Mouse (Mus musculus): ENCODE results near the gene Hmga1b. TPM values are rescaled to one million over a fixed set of nuclear protein-coding genes. Genes with fewer than 3 reads are reported as not detected.
"Not testable (repeated sequence)": the region's sequence is repeated elsewhere in the genome, so short reads cannot be mapped to it uniquely, and the experiment has no call there.

Hmga1b gene
- polyA plus RNA-seq, 1 experiment from 2014 or later = 5.4 TPM

DNA sequence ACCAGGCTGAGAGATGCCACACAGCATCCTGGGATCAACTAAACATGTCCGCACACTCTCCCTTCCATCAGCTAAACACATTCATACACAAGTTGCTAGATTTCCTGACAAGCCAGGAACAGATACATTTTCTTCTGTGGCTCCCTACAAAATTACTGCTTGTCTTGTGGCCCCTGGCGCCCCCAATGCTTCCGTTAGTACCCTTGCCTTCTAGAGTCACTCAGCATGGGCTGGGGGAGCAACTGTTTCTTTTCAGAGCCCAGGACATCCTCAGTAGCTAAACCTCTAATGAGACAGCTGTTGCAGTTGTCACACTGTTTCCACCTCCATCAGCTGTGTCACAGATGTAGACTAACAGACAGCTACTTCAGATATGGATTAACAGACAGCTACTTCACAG is 10.2 kb downstream of the Hmga1b start:
- Histone ChIP-seq H3K4me3 (ENCODE audit: low read depth, low read length) (no peak overlapping the region), H3K36me3 (ENCODE audit: control insufficient read depth, insufficient read depth, low read length) (no peaks in the 10 kb centered on the region), H3K4me1 (ENCODE audit: control insufficient read depth, insufficient read depth, low read length) (no peaks in the 10 kb centered on the region; the same call in 1 of the 2 replicates), H3K4me2 (replicated peaks; ENCODE audit: low read depth, low read length) (no peak overlapping the region), H3K27ac (ENCODE audit: low read length) (no peak overlapping the region), H3K9me3 (ENCODE audit: control insufficient read depth, low read depth, low read length) (no peaks in the 10 kb centered on the region), H3K27me3 (ENCODE audit: control insufficient read depth, insufficient read depth, low read length) (no peaks in the 10 kb centered on the region), H3K9ac (replicated peaks; ENCODE audit: low read depth, low read length) (no peak overlapping the region)
- no peak for ATAC-seq (ENCODE audit: insufficient number of reproducible peaks, insufficient read depth, low FRiP score, low read depth)
- whole genome bisulfite sequencing = 68% methylated on average over 3 of the region's 3 CpGs

DNA sequence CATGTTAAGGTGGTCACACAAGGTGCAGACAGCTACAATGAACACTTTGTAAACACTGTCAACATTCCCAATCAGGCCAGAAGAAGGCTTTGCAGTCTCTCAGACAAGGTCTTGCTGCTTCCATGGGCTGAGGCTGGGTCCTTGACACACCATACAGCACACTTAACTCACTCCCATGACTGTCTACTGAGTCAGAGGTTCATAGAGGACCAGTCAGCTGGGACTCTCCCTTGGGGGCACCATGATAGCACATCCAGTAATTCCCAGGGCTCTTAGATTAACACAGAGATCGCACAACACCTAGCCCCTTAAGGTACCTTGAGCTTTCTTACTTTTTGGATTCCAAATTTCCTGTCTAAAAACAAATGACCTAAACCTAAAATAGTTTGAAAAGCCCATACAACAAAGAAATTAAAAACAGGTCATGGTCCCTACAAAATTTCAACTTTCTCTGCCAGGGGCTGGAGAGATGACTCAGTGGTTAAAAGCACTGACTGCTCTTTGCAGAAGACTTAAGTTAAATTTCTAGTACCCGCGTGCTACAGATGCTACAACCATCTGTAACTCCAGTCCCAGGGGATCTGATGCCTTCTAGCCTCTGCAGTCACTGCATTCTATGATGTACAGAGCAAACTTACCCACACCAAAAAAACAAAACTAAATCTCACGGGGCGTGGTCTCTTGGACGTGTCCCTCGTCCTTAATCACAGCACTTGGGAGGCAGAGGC is 11.0 kb downstream of the Hmga1b start:
- WGBS = 83% methylated on average over 7 of the region's 7 CpGs
- no peaks in the 10 kb centered on the region for H3K27me3 ChIP-seq (ENCODE audit: control insufficient read depth, insufficient read depth, low read length)
- H3K27ac ChIP-seq (ENCODE audit: low read length) = no peak overlapping the region
- ATAC-seq (ENCODE audit: insufficient number of reproducible peaks, insufficient read depth, low FRiP score, low read depth) = no peak
- no peak overlapping the region for H3K4me2 ChIP-seq (replicated peaks; ENCODE audit: low read depth, low read length)
- H3K4me3 ChIP-seq (ENCODE audit: low read depth, low read length) = no peak overlapping the region
- no peak overlapping the region for H3K9ac ChIP-seq (replicated peaks; ENCODE audit: low read depth, low read length)
- no peaks in the 10 kb centered on the region for H3K9me3 ChIP-seq (ENCODE audit: control insufficient read depth, low read depth, low read length)
- H3K4me1 ChIP-seq (ENCODE audit: control insufficient read depth, insufficient read depth, low read length) = no peaks in the 10 kb centered on the region; the same call in 1 of the 2 replicates
- no peaks in the 10 kb centered on the region for H3K36me3 ChIP-seq (ENCODE audit: control insufficient read depth, insufficient read depth, low read length)

DNA sequence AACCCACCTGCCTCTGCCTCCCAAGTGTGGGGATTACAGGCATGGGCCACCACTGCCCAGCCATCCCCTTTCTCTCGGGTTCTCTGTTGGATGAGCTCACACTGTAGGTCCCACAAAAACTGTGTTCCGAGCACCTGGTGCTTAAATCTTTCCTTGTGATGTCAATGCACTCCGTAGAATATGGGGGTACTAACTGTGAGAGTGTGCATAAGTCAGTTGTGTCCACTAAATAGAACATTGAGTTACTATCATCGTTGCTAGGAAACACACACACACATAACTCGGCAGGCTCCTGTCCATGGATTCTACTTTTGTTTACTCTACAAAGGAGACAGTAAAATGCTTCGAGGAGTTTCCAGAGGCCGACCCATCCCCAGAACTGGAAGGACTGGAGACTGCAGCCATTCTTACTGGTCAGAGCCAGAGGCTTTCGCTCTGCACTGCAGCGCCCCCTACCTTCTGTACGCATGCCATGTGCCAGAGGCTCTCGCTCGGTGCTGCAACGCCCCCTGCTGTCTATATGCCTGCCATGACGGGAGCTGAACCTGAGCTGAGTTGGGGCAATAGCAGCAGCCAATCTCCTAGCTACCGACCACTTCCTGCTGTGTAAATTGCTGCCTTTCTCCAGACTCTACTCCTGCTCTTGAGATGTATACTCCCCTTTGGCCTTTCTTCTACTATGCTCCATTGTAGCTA is 13.3 kb downstream of the Hmga1b start:
- ATAC-seq (ENCODE audit: insufficient number of reproducible peaks, insufficient read depth, low FRiP score, low read depth) = peak; percentile 87
- Histone ChIP-seq H3K27ac (ENCODE audit: low read length) (no peak overlapping the region), H3K27me3 (ENCODE audit: control insufficient read depth, insufficient read depth, low read length) (no peaks in the 10 kb centered on the region), H3K4me1 (ENCODE audit: control insufficient read depth, insufficient read depth, low read length) (no peaks in the 10 kb centered on the region; the same call in 1 of the 2 replicates), H3K9me3 (ENCODE audit: control insufficient read depth, low read depth, low read length) (no peaks in the 10 kb centered on the region), H3K4me3 (ENCODE audit: low read depth, low read length) (no peak overlapping the region), H3K9ac (replicated peaks; ENCODE audit: low read depth, low read length) (no peak overlapping the region), H3K36me3 (ENCODE audit: control insufficient read depth, insufficient read depth, low read length) (peaks cover 7% of the 10 kb centered on the region; the same call in 1 of the 2 replicates), H3K4me2 (replicated peaks; ENCODE audit: low read depth, low read length) (no peak overlapping the region)
- 22% methylated on average over 15 of the region's 15 CpGs for WGBS

DNA sequence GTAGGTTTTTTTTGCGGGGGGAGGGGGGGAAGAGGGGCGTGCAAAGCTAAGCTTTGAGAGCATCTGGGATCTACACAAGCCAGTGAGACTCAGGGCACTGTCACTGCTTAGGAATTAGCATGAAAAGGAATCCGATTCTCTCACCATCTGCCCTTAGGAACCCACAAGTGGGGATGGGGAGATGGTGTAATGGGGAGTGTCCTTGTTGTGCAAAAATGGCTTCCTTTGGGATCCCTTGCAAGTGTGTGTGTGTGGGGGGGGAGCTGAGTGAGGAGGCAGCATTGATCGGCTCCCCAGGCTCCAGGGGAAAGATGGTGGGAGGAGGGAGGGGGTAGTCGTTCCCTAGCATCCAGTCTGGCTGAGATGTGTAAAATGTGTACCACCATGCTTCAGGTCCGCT is 14.5 kb downstream of the Hmga1b start:
- Histone ChIP-seq H3K9ac (replicated peaks; ENCODE audit: low read depth, low read length) (no peak overlapping the region), H3K9me3 (ENCODE audit: control insufficient read depth, low read depth, low read length) (no peaks in the 10 kb centered on the region), H3K4me1 (ENCODE audit: control insufficient read depth, insufficient read depth, low read length) (no peaks in the 10 kb centered on the region; the same call in 1 of the 2 replicates), H3K4me2 (replicated peaks; ENCODE audit: low read depth, low read length) (no peak overlapping the region), H3K27ac (ENCODE audit: low read length) (no peak overlapping the region), H3K27me3 (ENCODE audit: control insufficient read depth, insufficient read depth, low read length) (no peaks in the 10 kb centered on the region), H3K36me3 (ENCODE audit: control insufficient read depth, insufficient read depth, low read length) (peaks cover 7% of the 10 kb centered on the region; the same call in 1 of the 2 replicates), H3K4me3 (ENCODE audit: low read depth, low read length) (no peak overlapping the region)
- 35% methylated on average over 6 of the region's 6 CpGs for WGBS
- no peak for ATAC-seq (ENCODE audit: insufficient number of reproducible peaks, insufficient read depth, low FRiP score, low read depth)

DNA sequence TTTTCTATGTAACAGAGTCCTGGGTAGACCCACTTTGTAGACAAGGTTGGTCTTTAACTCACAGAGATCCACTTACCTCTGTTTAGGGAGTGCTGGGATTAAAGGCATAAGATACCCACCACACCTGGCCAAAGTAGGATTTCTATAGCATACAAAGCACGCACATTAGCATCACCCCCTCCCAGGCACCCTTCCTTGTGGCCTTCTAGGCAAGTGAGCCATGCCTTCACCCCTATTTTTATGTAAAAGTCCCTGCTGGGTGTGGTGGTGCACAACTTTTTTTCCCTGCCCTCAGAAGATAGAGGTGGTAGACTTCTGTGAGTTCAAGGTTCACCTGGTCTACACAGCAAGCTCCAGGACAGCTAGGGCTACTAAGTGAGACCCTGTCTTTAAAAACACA is 17.3 kb downstream of the Hmga1b start:
- no peak for ATAC-seq (ENCODE audit: insufficient number of reproducible peaks, insufficient read depth, low FRiP score, low read depth)
- Histone ChIP-seq H3K36me3 (ENCODE audit: control insufficient read depth, insufficient read depth, low read length) (peaks cover 7% of the 10 kb centered on the region; the same call in 1 of the 2 replicates), H3K4me2 (replicated peaks; ENCODE audit: low read depth, low read length) (no peak overlapping the region), H3K9ac (replicated peaks; ENCODE audit: low read depth, low read length) (no peak overlapping the region), H3K4me1 (ENCODE audit: control insufficient read depth, insufficient read depth, low read length) (peaks cover 1% of the 10 kb centered on the region), H3K27ac (ENCODE audit: low read length) (no peak overlapping the region), H3K27me3 (ENCODE audit: control insufficient read depth, insufficient read depth, low read length) (no peaks in the 10 kb centered on the region), H3K9me3 (ENCODE audit: control insufficient read depth, low read depth, low read length) (no peaks in the 10 kb centered on the region), H3K4me3 (ENCODE audit: low read depth, low read length) (no peak overlapping the region)
- 87% methylated on average over 1 of the region's 1 CpGs for WGBS

DNA sequence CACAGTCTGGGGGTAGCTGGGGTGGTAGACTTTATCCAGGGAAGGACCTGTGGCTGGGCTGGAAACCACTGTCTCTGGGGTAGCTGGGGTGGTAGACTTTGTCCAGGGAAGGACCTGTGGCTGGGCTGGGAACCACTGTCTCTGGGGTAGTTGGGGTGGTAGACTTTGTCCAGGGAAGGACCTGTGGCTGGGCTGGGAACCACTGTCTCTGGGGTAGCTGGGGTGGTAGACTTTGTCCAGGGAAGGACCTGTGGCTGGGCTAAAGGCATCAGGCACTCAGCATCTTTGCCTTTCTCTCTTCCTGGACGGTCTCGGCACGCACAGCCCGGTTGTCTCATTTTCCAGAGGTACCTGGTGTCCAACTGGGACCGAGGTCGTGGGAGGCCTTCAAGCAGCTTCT is 18.8 kb downstream of the Hmga1b start:
- H3K4me2 ChIP-seq (replicated peaks; ENCODE audit: low read depth, low read length); H3K4me1 ChIP-seq (ENCODE audit: control insufficient read depth, insufficient read depth, low read length); H3K27ac ChIP-seq (ENCODE audit: low read length); H3K4me3 ChIP-seq (ENCODE audit: low read depth, low read length); H3K27me3 ChIP-seq (ENCODE audit: control insufficient read depth, insufficient read depth, low read length); H3K9ac ChIP-seq (replicated peaks; ENCODE audit: low read depth, low read length); ATAC-seq (ENCODE audit: insufficient number of reproducible peaks, insufficient read depth, low FRiP score, low read depth); H3K9me3 ChIP-seq (ENCODE audit: control insufficient read depth, low read depth, low read length): not testable (repeated sequence)
- 94% methylated on average over 6 of the region's 6 CpGs for WGBS
- H3K36me3 ChIP-seq (ENCODE audit: control insufficient read depth, insufficient read depth, low read length) = peaks cover 11% of the 10 kb centered on the region

DNA sequence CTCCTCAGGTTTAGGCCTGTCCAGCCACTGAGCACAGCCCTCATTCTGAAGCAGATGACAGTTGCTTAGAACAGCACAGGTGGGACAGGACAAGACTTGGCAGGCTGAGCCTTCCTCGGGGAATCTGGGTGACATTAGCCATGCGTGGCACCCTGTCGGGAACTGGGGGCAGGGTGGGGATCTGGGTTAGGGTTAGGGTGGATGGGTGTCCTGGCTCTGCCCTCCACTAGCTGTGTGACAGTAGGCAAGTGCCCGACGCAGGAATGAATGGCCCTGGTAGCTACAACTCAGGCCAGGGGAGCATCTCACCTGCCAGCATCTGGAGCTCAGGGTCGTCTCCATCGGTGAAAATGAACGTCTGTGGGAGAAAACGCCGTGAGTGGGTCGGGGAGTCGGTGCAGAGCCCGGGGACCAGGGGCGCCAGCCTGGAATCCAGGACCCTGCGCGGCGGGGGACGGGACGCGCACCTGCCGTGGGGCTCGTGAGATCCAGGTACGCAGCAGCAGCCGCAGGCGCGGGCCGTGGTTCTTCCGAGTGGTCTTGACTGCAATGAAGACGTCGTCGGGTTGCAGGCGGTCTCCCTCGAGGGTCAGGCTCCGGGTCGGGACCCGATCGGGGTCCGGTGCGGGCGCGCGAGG is 21.0 kb downstream of the Hmga1b start:
- Histone ChIP-seq H3K4me1 (ENCODE audit: control insufficient read depth, insufficient read depth, low read length) (peaks cover 7% of the 10 kb centered on the region; the same call in 1 of the 2 replicates), H3K9ac (replicated peaks; ENCODE audit: low read depth, low read length) (peak overlapping the region; percentile 88), H3K27me3 (ENCODE audit: control insufficient read depth, insufficient read depth, low read length) (no peaks in the 10 kb centered on the region), H3K36me3 (ENCODE audit: control insufficient read depth, insufficient read depth, low read length) (peaks cover 29% of the 10 kb centered on the region), H3K9me3 (ENCODE audit: control insufficient read depth, low read depth, low read length) (no peaks in the 10 kb centered on the region), H3K27ac (ENCODE audit: low read length) (peak overlapping the region; percentile 49), H3K4me3 (ENCODE audit: low read depth, low read length) (peak overlapping the region; percentile 85), H3K4me2 (replicated peaks; ENCODE audit: low read depth, low read length) (peak overlapping the region; percentile 93)
- peak; percentile 11; the same call in 1 of the 2 replicates for ATAC-seq (ENCODE audit: insufficient number of reproducible peaks, insufficient read depth, low FRiP score, low read depth)
- WGBS = 2% methylated on average over 42 of the region's 42 CpGs

DNA sequence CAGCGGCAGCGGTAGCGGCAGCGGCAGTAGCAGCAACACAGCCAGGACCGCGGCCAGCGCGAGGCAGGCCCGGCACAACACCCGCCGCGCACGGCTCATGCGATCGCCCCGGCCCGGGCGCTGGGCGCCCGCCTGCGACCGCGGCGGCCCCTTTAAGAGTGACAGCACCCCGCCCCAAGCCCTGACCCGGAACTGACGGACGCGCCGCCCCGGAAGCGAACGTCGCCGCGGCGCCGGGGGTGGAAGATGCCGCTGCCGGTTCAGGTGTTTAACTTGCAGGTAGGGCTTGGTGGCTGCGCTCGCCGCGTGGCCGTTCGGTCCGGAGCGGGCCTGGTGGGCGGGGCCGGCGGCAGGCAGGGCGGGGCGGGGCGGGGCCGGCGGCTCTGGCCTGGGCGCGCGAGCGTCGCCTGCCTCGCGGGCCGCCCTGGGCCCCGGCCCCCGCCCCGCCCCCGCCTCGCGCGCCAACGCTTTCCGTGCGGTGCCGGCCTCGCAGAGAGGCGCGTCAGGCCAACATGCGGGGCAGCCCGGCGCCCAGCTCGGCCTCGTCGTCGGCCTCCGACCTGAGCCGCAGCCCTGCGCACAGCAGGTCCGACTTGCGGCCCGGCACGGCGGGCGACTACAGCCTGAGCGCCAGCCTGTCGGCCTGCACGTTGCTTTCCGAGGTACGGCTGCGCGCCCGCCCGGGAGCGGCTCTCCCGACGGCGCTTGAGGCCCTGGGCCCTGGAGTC is 21.6 kb downstream of the Hmga1b start, which contains the start of the genes Rfng and Gps1:
Rfng (minus strand) TSS at position 144 of the 728 bp plus-strand sequence.
Gps1 (plus strand) TSS at position 209 of the 728 bp plus-strand sequence.
- under 1% methylated on average over 75 of the region's 107 CpGs for WGBS

More for the DNA sequence above, 21.6 kb downstream of the Hmga1b start, which contains the start of the genes Rfng and Gps1:
- Histone ChIP-seq H3K9ac (replicated peaks; ENCODE audit: low read depth, low read length) (peak within 1 kb of the TSS; percentile 88), H3K4me2 (replicated peaks; ENCODE audit: low read depth, low read length) (peak within 1 kb of the TSS; percentile 93), H3K27ac (ENCODE audit: low read length) (peak within 1 kb of the TSS; percentile 70), H3K9me3 (ENCODE audit: control insufficient read depth, low read depth, low read length) (no peaks in the 10 kb centered on the region), H3K36me3 (ENCODE audit: control insufficient read depth, insufficient read depth, low read length) (peaks cover 32% of the 10 kb centered on the region), H3K4me1 (ENCODE audit: control insufficient read depth, insufficient read depth, low read length) (peaks cover 7% of the 10 kb centered on the region; the same call in 1 of the 2 replicates), H3K27me3 (ENCODE audit: control insufficient read depth, insufficient read depth, low read length) (no peaks in the 10 kb centered on the region), H3K4me3 (ENCODE audit: low read depth, low read length) (peak within 1 kb of the TSS; percentile 85)
- peak; percentile 80 for ATAC-seq (ENCODE audit: insufficient number of reproducible peaks, insufficient read depth, low FRiP score, low read depth)
